Mouse (Mus musculus) myocyte (in vitro differentiated cells): ENCODE results near the gene Cers3. TPM values are rescaled to one million over a fixed set of nuclear protein-coding genes. Genes with fewer than 3 reads are reported as not detected.

Experiments used
- H3K27me3 ChIP-seq: one replicate; pipeline ENCODE4 v1.6.1; 2011; ENCODE audit not compliant: control insufficient read depth, insufficient read depth, insufficient read length
- H3K36me3 ChIP-seq: one replicate; pipeline ENCODE4 v1.6.1; 2011; ENCODE audit not compliant: control insufficient read depth, insufficient read depth
- H3K4me2 ChIP-seq: one replicate; pipeline ENCODE4 v1.6.1; 2011; ENCODE audit warnings: low read depth, control low read depth
- H3K4me3 ChIP-seq: one replicate; pipeline ENCODE4 v1.5.1; 2011; ENCODE audit warnings: mild to moderate bottlenecking, control low read depth, moderate library complexity
- H3K79me2 ChIP-seq: one replicate; pipeline ENCODE4 v1.6.1; 2011; ENCODE audit not compliant: control insufficient read depth, insufficient read depth
- H3ac ChIP-seq: one replicate; pipeline ENCODE4 v1.6.1; 2011; ENCODE audit not compliant: control insufficient read depth, insufficient read length
- CEBPB ChIP-seq: IDR thresholded peaks from 2 replicates; pipeline ENCODE4 v1.6.1; 2011; ENCODE audit warnings: mild to moderate bottlenecking, moderate library complexity; ENCODE audit not compliant: poor library complexity, insufficient read depth, severe bottlenecking
- E2F4 ChIP-seq: IDR thresholded peaks from one replicate; pipeline ENCODE4 v1.6.1; 2011; ENCODE audit warnings: mild to moderate bottlenecking, control low read depth, moderate library complexity; ENCODE audit not compliant: insufficient read depth
- MAX ChIP-seq: IDR thresholded peaks from one replicate; pipeline ENCODE4 v1.6.1; 2011; ENCODE audit warnings: low read depth, mild to moderate bottlenecking, control low read depth
- MYOD1 ChIP-seq, 3 experiments: IDR thresholded peaks; one replicate each; pipeline ENCODE4 v1.6.1; 2011; ENCODE audit warnings: control low read depth in 2 of 3, low read depth in 2 of 3, mild to moderate bottlenecking in 2 of 3, moderate library complexity in 1 of 3; ENCODE audit not compliant: insufficient read length in 2 of 3, control insufficient read depth in 1 of 3
- MYOG ChIP-seq, 3 experiments: IDR thresholded peaks; one replicate each; pipeline ENCODE4 v1.6.1; 2011; ENCODE audit warnings: control low read depth in 2 of 3, low read depth in 2 of 3, mild to moderate bottlenecking in 2 of 3; ENCODE audit not compliant: insufficient read length in 2 of 3, control insufficient read depth in 1 of 3, insufficient read depth in 1 of 3
- POLR2A ChIP-seq: IDR thresholded peaks from one replicate; pipeline ENCODE4 v1.6.1; 2011; ENCODE audit warnings: low read depth, mild to moderate bottlenecking, control low read depth, moderate library complexity; ENCODE audit not compliant: insufficient read length
- POLR2AphosphoS2 ChIP-seq: IDR thresholded peaks from one replicate; pipeline ENCODE4 v1.6.1; 2011; ENCODE audit warnings: low read depth, control low read depth; ENCODE audit not compliant: insufficient read length
- REST ChIP-seq: IDR thresholded peaks from one replicate; pipeline ENCODE4 v1.6.1; 2011; ENCODE audit warnings: mild to moderate bottlenecking, control low read depth, moderate library complexity; ENCODE audit not compliant: insufficient read depth, insufficient read length
- SRF ChIP-seq: IDR thresholded peaks from one replicate; pipeline ENCODE4 v1.6.1; 2011; ENCODE audit warnings: low read depth; ENCODE audit not compliant: control insufficient read depth, insufficient read length
- TCF12 ChIP-seq: IDR thresholded peaks from one replicate; pipeline ENCODE4 v1.6.1; 2011; ENCODE audit warnings: mild to moderate bottlenecking, control low read depth; ENCODE audit not compliant: poor library complexity, insufficient read depth, severe bottlenecking
- TCF3 ChIP-seq: IDR thresholded peaks from one replicate; pipeline ENCODE4 v1.6.1; 2011; ENCODE audit warnings: low read depth, control low read depth; ENCODE audit not compliant: insufficient read length
- USF1 ChIP-seq: IDR thresholded peaks from one replicate; pipeline ENCODE4 v1.6.1; 2011; ENCODE audit warnings: low read depth, mild to moderate bottlenecking, control low read depth, moderate library complexity
- polyA plus RNA-seq: library from polyadenylated mRNA; unstranded; fragments of >200 nt; fragmentation: generic; extraction: Trizol; gene quantifications from one replicate; pipeline ENCODE4 v1.2.1, GENCODE M21; 2012; ENCODE audit warnings: missing spikeins

Cers3 gene
- polyA plus RNA-seq, 1 experiment = 0.14 TPM

- Histone ChIP-seq H3K27me3 (no peaks in the 10 kb centered on the region), H3K79me2 (no peaks in the 10 kb centered on the region), H3K4me3 (no peak overlapping the region), H3K36me3 (no peaks in the 10 kb centered on the region), H3ac (no peak overlapping the region), H3K4me2 (no peak overlapping the region)
- TF ChIP-seq MYOD1 (IDR thresholded peaks at IDR 0.05; ENCODE audit: control insufficient read depth in 1 of 3, insufficient read length in 2 of 3, low read depth in 2 of 3) (peak in 2 of 3 experiments; percentile 26 to 61), MYOG (IDR thresholded peaks at IDR 0.05; ENCODE audit: control insufficient read depth in 1 of 3, insufficient read depth in 1 of 3, insufficient read length in 2 of 3, low read depth in 2 of 3) (peak in 2 of 3 experiments; percentile 63 to 64), TCF12 (no peak)
These were observed 1.9 kb upstream of the Cers3 start for GRCm38 (mm10) chr7:66741412-66741811.

DNA sequence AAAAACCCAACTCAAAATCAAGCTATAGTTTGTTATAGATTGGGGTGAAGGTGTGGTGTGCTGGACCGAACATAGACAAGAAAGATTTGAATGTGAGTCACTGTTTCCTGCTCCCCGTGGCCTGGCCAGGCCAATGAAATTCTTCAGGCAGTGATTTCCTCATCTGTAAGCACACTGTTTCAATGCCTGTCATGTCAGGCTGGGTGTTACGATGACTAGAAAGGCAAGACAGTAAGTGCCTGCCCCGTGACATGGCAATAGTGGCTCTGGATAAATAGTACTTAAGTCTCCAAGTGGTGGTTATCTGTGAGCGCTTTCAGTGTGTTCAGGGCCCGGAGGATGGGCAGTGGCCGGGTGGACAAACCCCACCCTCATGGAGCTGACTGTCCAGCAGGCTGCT is 3.7 kb downstream of the Cers3 start:
- Histone ChIP-seq H3K79me2 (no peaks in the 10 kb centered on the region), H3K36me3 (no peaks in the 10 kb centered on the region), H3K4me3 (no peak overlapping the region), H3K27me3 (no peaks in the 10 kb centered on the region), H3K4me2 (no peak overlapping the region), H3ac (no peak overlapping the region)
- TF ChIP-seq MAX = no peak
- no peak for TF ChIP-seq TCF12
- TF ChIP-seq USF1 = no peak
- no peak for TF ChIP-seq SRF
- no peak for TF ChIP-seq POLR2AphosphoS2
- no peak for TF ChIP-seq POLR2A
- TF ChIP-seq CEBPB = no peak
- TF ChIP-seq TCF3 = no peak
- no peak for TF ChIP-seq REST
- no peak for TF ChIP-seq E2F4
- TF ChIP-seq MYOD1 (IDR thresholded peaks at IDR 0.05; ENCODE audit: control insufficient read depth in 1 of 3, insufficient read length in 2 of 3, low read depth in 2 of 3) = no peak
- TF ChIP-seq MYOG (IDR thresholded peaks at IDR 0.05; ENCODE audit: control insufficient read depth in 1 of 3, insufficient read depth in 1 of 3, insufficient read length in 2 of 3, low read depth in 2 of 3) = no peak

GRCm38 (mm10) chr7:66749998-66750397 is 6.7 kb downstream of the Cers3 start:
- no peak overlapping the region for H3K4me3 ChIP-seq
- H3K27me3 ChIP-seq = no peaks in the 10 kb centered on the region
- no peaks in the 10 kb centered on the region for H3K79me2 ChIP-seq
- no peak overlapping the region for H3ac ChIP-seq
- TF ChIP-seq POLR2AphosphoS2 (no peak), POLR2A (no peak), MYOG (IDR thresholded peaks at IDR 0.05; ENCODE audit: control insufficient read depth in 1 of 3, insufficient read depth in 1 of 3, insufficient read length in 2 of 3, low read depth in 2 of 3) (no peak), MAX (no peak), MYOD1 (IDR thresholded peaks at IDR 0.05; ENCODE audit: control insufficient read depth in 1 of 3, insufficient read length in 2 of 3, low read depth in 2 of 3) (no peak), USF1 (no peak), REST (no peak), E2F4 (no peak)
- no peak overlapping the region for H3K4me2 ChIP-seq
- no peaks in the 10 kb centered on the region for H3K36me3 ChIP-seq

DNA sequence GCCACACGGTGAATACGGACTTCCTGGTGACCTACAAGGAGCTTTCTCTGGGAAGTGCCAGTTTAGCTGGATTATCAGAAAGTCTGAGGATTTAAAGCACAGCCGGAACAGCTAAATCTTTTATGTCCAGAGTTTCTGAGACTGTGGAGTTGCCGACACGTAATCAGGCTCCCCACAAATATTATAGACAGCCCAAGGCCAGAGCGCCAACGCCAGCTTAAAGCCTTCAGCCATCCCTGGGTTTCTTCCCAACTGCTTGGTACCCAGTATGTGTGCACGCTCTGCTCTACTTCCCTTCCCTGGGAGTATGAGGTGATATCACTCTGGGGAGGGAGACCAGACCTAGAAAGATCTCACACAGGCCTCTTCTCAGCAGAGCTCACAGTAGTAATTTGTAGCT is 10.5 kb downstream of the Cers3 start:
- H3K36me3 ChIP-seq = no peaks in the 10 kb centered on the region
- H3K4me2 ChIP-seq = no peak overlapping the region
- no peak overlapping the region for H3ac ChIP-seq
- TF ChIP-seq POLR2AphosphoS2 (no peak), REST (no peak)
- no peaks in the 10 kb centered on the region for H3K27me3 ChIP-seq
- H3K4me3 ChIP-seq = no peak overlapping the region
- no peaks in the 10 kb centered on the region for H3K79me2 ChIP-seq

GRCm38 (mm10) chr7:66755611-66756010 is 12.3 kb downstream of the Cers3 start:
- Histone ChIP-seq H3K79me2 (no peaks in the 10 kb centered on the region), H3K4me2 (no peak overlapping the region), H3K36me3 (no peaks in the 10 kb centered on the region), H3K27me3 (no peaks in the 10 kb centered on the region), H3ac (no peak overlapping the region), H3K4me3 (no peak overlapping the region)
- TF ChIP-seq CEBPB = no peak
- no peak for TF ChIP-seq MAX
- TF ChIP-seq POLR2AphosphoS2 = no peak
- no peak for TF ChIP-seq TCF3
- TF ChIP-seq MYOG (IDR thresholded peaks at IDR 0.05; ENCODE audit: control insufficient read depth in 1 of 3, insufficient read depth in 1 of 3, insufficient read length in 2 of 3, low read depth in 2 of 3) = no peak
- no peak for TF ChIP-seq MYOD1 (IDR thresholded peaks at IDR 0.05; ENCODE audit: control insufficient read depth in 1 of 3, insufficient read length in 2 of 3, low read depth in 2 of 3)
- no peak for TF ChIP-seq TCF12
- TF ChIP-seq SRF = no peak
- TF ChIP-seq REST = no peak
- TF ChIP-seq POLR2A = no peak

GRCm38 (mm10) chr7:66769902-66770301 is 26.6 kb downstream of the Cers3 start:
- H3K27me3 ChIP-seq = no peaks in the 10 kb centered on the region
- no peaks in the 10 kb centered on the region for H3K36me3 ChIP-seq
- no peaks in the 10 kb centered on the region for H3K79me2 ChIP-seq
- H3K4me2 ChIP-seq = no peak overlapping the region
- H3K4me3 ChIP-seq = no peak overlapping the region
- no peak overlapping the region for H3ac ChIP-seq
- TF ChIP-seq POLR2A (no peak), MAX (no peak), E2F4 (no peak), MYOG (IDR thresholded peaks at IDR 0.05; ENCODE audit: control insufficient read depth in 1 of 3, insufficient read depth in 1 of 3, insufficient read length in 2 of 3, low read depth in 2 of 3) (no peak), TCF12 (no peak)
